Mouse (Mus musculus) midbrain, embryonic 15.5 days (tissue): Measurements from ENCODE around the gene Inpp5b. TPM values are rescaled to one million over a fixed set of nuclear protein-coding genes. Genes with fewer than 3 reads are reported as not detected.

Experiments used
- ATAC-seq: fragments of 200-750 bp; cut with Nextera tagmentation; replicated peaks from 2 replicates; pipeline ENCODE4 v1.8.0; 2017; ENCODE audit warnings: moderate TSS enrichment
- H3K27ac ChIP-seq: fragments of 300-500 bp; sonication (generic); 2 replicates; pipeline ENCODE4 v1.5.1; 2015; ENCODE audit warnings: mild to moderate bottlenecking, inconsistent platforms
- H3K27me3 ChIP-seq: fragments of 300-500 bp; sonication (generic); replicated peaks from 2 replicates; pipeline ENCODE4 v1.6.1; 2015; ENCODE audit warnings: inconsistent platforms
- H3K36me3 ChIP-seq: fragments of 300-500 bp; sonication (generic); replicated peaks from 2 replicates; pipeline ENCODE4 v1.6.1; 2015; ENCODE audit warnings: inconsistent platforms
- H3K4me1 ChIP-seq: fragments of 300-500 bp; sonication (generic); 2 replicates; pipeline ENCODE4 v1.6.1; 2015; ENCODE audit warnings: inconsistent platforms
- H3K4me2 ChIP-seq: fragments of 300-500 bp; sonication (generic); 2 replicates; pipeline ENCODE4 v1.6.1; 2015; ENCODE audit warnings: inconsistent platforms, mild to moderate bottlenecking, moderate library complexity
- H3K4me3 ChIP-seq: fragments of 300-500 bp; sonication (generic); 2 replicates; pipeline ENCODE4 v1.5.1; 2015; ENCODE audit warnings: mild to moderate bottlenecking, inconsistent platforms
- H3K9ac ChIP-seq: fragments of 300-500 bp; sonication (generic); 2 replicates; pipeline ENCODE4 v1.6.1; 2015; ENCODE audit warnings: mild to moderate bottlenecking, inconsistent platforms
- H3K9me3 ChIP-seq: fragments of 300-500 bp; sonication (generic); 2 replicates; pipeline ENCODE4 v1.6.1; 2016; ENCODE audit warnings: inconsistent platforms
- WGBS: fragments of 180-500 bp; shearing (Covaris S2); methylation state at CpG from one replicate; pipeline ENCODE4 v1.1.7; 2015; ENCODE audit warnings: mixed read lengths; 5-methylcytosine and 5-hydroxymethylcytosine counted together
- polyA plus RNA-seq: library from polyadenylated mRNA; unstranded; fragments of >200 nt; fragmentation: Nextera tagmentation; extraction: Ambion mirVana; gene quantifications from 2 replicates; pipeline ENCODE4 v1.2.1, GENCODE M21; 2015

Inpp5b gene
- polyA plus RNA-seq, 1 experiment from 2014 or later, result 29.1 TPM

DNA sequence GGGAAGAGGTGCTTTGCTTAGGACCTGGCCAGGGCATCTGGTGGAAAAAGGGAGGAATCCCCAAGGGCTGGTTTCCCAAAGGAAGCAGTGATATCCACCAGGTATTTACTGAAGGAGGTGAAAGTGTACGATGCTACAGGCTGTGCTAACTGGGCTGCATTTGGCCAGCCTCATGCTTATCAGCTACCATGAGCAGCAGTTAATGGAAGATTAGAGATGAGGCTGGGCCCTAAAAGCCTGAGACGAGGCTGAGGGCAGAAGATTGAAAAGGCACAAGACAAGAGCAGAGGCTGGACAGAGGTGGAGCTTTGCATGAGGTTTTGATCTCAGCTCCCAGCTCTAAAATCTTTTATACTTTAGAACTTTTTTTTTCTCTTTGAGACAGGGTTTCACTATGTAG lies 32.8 kb downstream of the Inpp5b start:
- Histone ChIP-seq H3K4me2 (no peak overlapping the region), H3K4me1 (no peaks in the 10 kb centered on the region), H3K27me3 (no peaks in the 10 kb centered on the region), H3K27ac (no peak overlapping the region), H3K9ac (no peak overlapping the region), H3K36me3 (peaks cover 8% of the 10 kb centered on the region), H3K4me3 (no peak overlapping the region), H3K9me3 (no peaks in the 10 kb centered on the region)
- no peak for ATAC-seq
- 74% methylated on average over 2 of the region's 2 CpGs for WGBS

GRCm38 (mm10) chr4:124781361-124781760 lies 39.7 kb downstream of the Inpp5b start:
- Histone ChIP-seq H3K27me3 (no peaks in the 10 kb centered on the region), H3K9me3 (no peaks in the 10 kb centered on the region), H3K9ac (no peak overlapping the region), H3K4me3 (no peak overlapping the region), H3K4me1 (no peaks in the 10 kb centered on the region), H3K4me2 (no peak overlapping the region), H3K36me3 (peaks cover 44% of the 10 kb centered on the region), H3K27ac (no peak overlapping the region)
- no peak for ATAC-seq
- 84% methylated on average over 7 of the region's 7 CpGs for WGBS

DNA sequence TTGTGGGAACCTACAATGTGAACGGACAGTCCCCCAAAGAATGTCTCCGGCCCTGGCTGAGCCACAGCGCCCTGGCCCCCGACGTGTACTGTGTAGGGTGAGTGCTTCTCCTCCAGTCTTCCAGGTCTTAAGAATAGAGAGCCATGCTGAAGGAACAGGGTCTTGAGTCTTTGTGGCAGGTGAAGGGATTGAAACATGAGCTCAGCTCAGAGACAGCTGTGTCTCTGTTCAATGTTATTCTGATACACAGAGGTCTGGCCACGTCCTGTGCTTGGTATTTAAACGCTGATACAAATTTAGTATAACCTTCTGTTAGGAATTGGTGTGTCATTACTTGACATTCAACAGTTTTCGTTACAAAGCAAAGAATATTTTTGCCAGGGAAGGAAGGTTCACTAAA lies 40.7 kb downstream of the Inpp5b start:
- peaks cover 54% of the 10 kb centered on the region for H3K36me3 ChIP-seq
- no peaks in the 10 kb centered on the region for H3K9me3 ChIP-seq
- no peak for ATAC-seq

DNA sequence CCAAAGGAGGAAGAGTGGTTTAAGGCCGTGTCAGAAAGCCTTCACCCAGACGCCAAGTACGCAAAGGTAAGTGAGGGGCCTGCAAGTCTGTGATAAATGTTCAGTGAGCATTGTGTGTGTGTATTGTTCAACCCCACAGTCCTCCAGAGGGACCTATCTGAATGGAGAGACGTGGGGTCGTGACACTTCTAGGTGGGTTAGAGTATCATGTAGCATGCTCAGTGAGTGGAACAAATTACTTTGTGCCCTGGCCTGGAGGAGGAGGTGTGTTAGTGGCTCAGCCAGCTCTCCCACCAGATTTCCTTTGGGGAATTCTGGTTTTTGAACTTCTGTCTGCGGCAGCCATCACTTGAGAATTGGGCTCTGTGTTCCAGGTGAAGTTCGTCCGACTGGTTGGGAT lies 42.3 kb downstream of the Inpp5b start:
- H3K9me3 ChIP-seq, result no peaks in the 10 kb centered on the region
- H3K36me3 ChIP-seq, result peaks cover 61% of the 10 kb centered on the region
- WGBS, result 93% methylated on average over 8 of the region's 8 CpGs
- no peaks in the 10 kb centered on the region for H3K27me3 ChIP-seq
- no peak for ATAC-seq
- H3K9ac ChIP-seq, result no peak overlapping the region
- no peak overlapping the region for H3K27ac ChIP-seq
- no peak overlapping the region for H3K4me3 ChIP-seq
- H3K4me2 ChIP-seq, result no peak overlapping the region
- H3K4me1 ChIP-seq, result no peaks in the 10 kb centered on the region

More for the DNA sequence above, 40.7 kb downstream of the Inpp5b start:
- Histone ChIP-seq H3K4me3 (no peak overlapping the region), H3K27me3 (no peaks in the 10 kb centered on the region), H3K27ac (no peak overlapping the region), H3K4me1 (no peaks in the 10 kb centered on the region), H3K4me2 (no peak overlapping the region), H3K9ac (no peak overlapping the region)
- WGBS, result 94% methylated on average over 8 of the region's 8 CpGs

DNA sequence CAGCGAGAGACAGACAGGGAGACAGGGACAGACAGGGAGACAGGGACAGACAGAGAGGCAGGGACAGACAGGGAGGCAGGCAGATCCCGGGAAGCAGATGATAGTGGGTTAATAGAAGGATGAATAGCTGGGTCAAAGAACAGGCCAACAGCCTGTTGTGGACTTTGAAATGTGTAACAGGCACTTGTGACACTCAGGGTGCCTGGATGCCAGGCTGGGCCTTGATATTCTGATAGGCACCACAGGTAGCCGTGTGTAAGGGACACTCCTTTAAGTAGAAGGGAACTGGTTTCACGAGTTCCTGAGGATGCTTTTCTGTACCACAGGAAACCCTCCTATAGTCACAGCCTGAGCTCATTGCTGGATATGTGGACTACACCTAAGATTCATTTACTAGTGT lies 48.4 kb downstream of the Inpp5b start:
- no peak overlapping the region for H3K4me3 ChIP-seq
- 79% methylated on average over 4 of the region's 4 CpGs for WGBS
- H3K4me1 ChIP-seq, result no peaks in the 10 kb centered on the region
- H3K9me3 ChIP-seq, result no peaks in the 10 kb centered on the region
- no peak overlapping the region for H3K27ac ChIP-seq
- H3K36me3 ChIP-seq, result peaks cover 63% of the 10 kb centered on the region
- no peaks in the 10 kb centered on the region for H3K27me3 ChIP-seq
- ATAC-seq, result no peak
- H3K4me2 ChIP-seq, result no peak overlapping the region
- H3K9ac ChIP-seq, result no peak overlapping the region

DNA sequence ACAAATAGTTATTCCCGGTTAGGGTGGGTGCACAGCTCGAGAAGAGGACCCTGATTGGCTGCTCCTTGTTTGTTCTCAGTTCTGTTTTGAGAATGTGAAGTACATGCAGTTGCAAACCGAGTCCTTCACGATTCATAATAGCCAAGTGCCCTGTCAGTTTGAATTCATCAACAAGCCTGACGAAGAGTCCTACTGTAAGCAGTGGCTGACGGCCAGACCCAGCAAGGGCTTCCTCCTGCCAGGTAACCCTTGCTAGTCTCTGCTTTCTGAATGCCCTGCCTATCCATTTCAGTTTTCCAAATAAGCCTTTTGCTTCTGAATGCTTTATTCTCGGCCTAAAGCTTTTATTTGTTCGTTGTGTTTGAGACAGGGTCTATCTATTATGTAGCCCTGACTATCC lies 50.5 kb downstream of the Inpp5b start:
- Histone ChIP-seq H3K4me2 (no peak overlapping the region), H3K36me3 (peaks cover 64% of the 10 kb centered on the region), H3K4me3 (no peak overlapping the region), H3K27ac (no peak overlapping the region), H3K9ac (no peak overlapping the region), H3K27me3 (no peaks in the 10 kb centered on the region), H3K9me3 (no peaks in the 10 kb centered on the region), H3K4me1 (no peaks in the 10 kb centered on the region)
- no peak for ATAC-seq
- WGBS, result 93% methylated on average over 8 of the region's 8 CpGs

DNA sequence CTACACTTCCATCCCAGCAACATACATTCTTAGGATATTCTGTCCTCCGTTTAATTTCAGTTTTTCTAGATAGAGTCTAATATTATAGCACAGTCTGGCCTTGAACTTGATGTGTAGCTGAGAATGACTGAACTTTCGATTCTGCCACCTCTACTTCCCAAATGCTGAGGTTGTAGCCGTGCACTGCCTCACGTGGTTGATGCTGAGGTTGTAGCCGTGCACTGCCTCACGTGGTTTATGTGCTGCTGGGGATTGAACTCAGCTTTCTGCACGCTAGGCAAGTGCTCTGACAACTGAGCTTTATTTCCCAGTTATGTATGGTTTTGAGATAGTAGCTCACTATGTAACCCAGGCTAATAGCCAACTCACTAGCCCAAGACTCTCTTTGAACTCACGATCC lies 54.5 kb downstream of the Inpp5b start:
- H3K36me3 ChIP-seq, result peaks cover 49% of the 10 kb centered on the region
- no peak overlapping the region for H3K4me2 ChIP-seq
- no peak overlapping the region for H3K4me3 ChIP-seq
- no peaks in the 10 kb centered on the region for H3K9me3 ChIP-seq
- no peak overlapping the region for H3K9ac ChIP-seq
- 92% methylated on average over 8 of the region's 8 CpGs for WGBS
- ATAC-seq, result no peak
- H3K4me1 ChIP-seq, result no peaks in the 10 kb centered on the region
- no peak overlapping the region for H3K27ac ChIP-seq
- H3K27me3 ChIP-seq, result no peaks in the 10 kb centered on the region

- 89% methylated on average over 2 of the region's 2 CpGs for WGBS
- no peaks in the 10 kb centered on the region for H3K27me3 ChIP-seq
- no peak for ATAC-seq
- H3K36me3 ChIP-seq, result peaks cover 41% of the 10 kb centered on the region
- H3K9ac ChIP-seq, result no peak overlapping the region
- peaks cover 4% of the 10 kb centered on the region for H3K4me1 ChIP-seq
- no peak overlapping the region for H3K27ac ChIP-seq
- no peak overlapping the region for H3K4me2 ChIP-seq
- no peak overlapping the region for H3K4me3 ChIP-seq
- no peaks in the 10 kb centered on the region for H3K9me3 ChIP-seq
Measured at GRCm38 (mm10) chr4:124796913-124797312, 55.3 kb downstream of the Inpp5b start.

DNA sequence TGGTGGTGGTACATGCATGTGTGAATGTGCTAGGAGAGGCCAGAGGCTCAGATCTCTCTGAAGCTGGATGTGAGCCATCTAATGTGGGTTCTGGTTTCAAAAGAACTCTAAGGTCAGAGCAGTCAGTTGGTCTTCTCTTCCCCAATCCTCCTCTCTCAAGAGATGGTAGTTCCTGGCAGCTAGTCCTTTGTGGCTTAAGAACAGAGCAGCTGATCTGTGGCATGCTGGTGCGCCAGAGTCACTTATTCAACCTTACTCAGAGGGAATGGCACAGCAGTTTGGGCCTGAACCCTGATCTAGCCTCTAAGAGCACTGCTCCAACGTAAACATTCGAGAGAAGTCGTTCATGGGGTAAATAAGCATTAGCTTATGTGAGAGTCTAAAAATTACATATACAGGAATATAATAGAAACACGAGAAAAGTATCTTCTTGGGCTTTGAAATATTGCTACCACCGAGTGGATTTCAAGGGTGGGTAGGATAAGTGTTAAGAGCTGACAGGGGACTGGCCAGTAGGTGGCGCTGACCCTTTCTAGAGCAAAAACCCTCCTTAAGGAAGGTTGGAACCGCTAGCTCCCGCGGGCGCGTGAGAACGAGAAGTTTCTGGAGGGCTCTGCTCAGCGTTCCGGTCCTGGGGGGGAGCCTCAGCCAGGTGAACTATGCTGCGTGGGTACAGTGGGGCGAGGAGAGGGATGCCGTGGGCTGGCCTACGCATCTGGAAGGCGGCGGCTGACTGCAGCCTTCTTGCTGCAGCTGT lies 60.1 kb downstream of the Inpp5b start, which contains the start of gene Mtf1:
Mtf1 (plus strand) TSS at position 553 of the 757 bp plus-strand sequence.
- no peaks in the 10 kb centered on the region for H3K9me3 ChIP-seq
- 3% methylated on average over 21 of the region's 21 CpGs for WGBS
- peaks cover 21% of the 10 kb centered on the region for H3K36me3 ChIP-seq
- H3K4me2 ChIP-seq, result peak within 1 kb of the TSS; percentile 90
- H3K9ac ChIP-seq, result peak within 1 kb of the TSS; percentile 95
- peak; percentile 83 for ATAC-seq
- no peaks in the 10 kb centered on the region for H3K27me3 ChIP-seq
- H3K4me1 ChIP-seq, result peaks cover 16% of the 10 kb centered on the region
- peak within 1 kb of the TSS; percentile 96 for H3K27ac ChIP-seq
- peak within 1 kb of the TSS; percentile 98 for H3K4me3 ChIP-seq

DNA sequence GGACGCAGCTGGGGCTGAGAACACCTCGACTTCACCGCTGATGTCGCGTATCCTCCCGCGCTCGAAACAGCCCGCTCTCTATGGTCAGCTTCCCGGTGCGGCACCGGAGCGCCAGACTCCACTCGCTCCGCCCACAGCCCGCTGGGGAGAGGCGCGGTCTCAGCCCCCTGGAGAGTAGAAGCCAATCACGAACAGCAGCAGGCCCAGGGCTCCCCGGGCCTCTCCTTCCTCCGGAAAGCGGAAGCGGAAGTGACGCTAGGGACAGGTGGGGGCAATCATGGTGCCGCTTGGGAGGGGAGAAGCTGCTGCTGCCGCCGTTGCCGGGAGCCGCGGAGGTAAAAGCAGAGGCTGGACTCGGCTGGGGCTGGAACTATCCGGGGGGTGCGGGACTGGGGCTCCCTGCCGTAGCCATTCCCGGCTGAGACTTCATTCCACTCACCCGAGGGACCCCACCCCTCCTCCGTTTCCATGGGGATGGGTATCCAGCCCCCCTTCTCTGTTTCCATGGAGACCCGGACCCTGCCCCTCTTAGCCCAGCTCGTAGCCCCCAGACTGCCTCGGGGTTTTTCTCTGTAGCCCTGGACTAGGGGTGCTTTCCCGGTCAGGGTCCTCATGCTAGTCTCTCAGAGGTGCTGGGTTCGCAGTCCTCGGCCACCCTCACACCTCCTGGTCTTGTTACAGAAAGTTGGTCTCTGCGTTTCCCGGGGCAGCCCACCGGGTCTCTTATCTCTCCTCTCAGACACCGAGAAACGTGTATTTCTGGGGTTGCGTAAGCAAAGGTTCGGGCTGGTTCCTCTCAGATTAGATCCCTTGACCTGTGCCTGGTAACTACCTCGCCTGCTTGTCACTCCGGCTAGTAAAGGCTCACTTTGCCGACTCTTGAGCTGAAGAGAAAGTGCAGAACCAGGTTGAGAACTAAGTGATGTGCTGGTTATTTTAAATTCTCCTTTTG lies 60.9 kb downstream of the Inpp5b start:
- H3K9ac ChIP-seq, result peak overlapping the region; percentile 95
- H3K4me1 ChIP-seq, result peaks cover 18% of the 10 kb centered on the region
- H3K4me3 ChIP-seq, result peak overlapping the region; percentile 98
- peaks cover 21% of the 10 kb centered on the region for H3K36me3 ChIP-seq
- 2% methylated on average over 53 of the region's 53 CpGs for whole genome bisulfite sequencing
- H3K27ac ChIP-seq, result peak overlapping the region; percentile 96
- H3K4me2 ChIP-seq, result peak overlapping the region; percentile 90
- H3K27me3 ChIP-seq, result no peaks in the 10 kb centered on the region
- peak; percentile 99 for ATAC-seq
- no peaks in the 10 kb centered on the region for H3K9me3 ChIP-seq

DNA sequence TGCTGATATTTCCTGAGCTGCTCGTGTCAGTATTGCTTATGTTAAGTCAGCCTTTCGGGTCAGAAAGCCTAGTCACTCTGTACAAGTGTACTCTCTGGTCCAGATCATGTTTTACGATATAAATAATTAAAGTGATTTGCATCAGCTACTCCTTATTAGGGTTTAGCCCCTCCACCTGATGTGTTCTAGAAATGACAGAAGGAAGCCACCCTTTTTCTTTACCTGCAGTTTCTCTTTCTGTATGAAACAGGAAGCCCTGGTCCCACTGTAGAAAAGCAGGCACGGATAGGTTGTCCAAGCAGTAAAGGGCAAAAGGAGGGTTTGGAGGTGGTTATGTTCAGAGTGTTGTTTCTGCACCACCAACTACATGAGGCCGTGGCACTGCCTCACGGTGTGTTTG lies 61.8 kb downstream of the Inpp5b start:
- H3K9ac ChIP-seq, result no peak overlapping the region
- peaks cover 19% of the 10 kb centered on the region for H3K36me3 ChIP-seq
- H3K9me3 ChIP-seq, result no peaks in the 10 kb centered on the region
- 81% methylated on average over 6 of the region's 6 CpGs for WGBS
- ATAC-seq, result no peak
- peak overlapping the region; percentile 90 for H3K4me2 ChIP-seq
- H3K27me3 ChIP-seq, result no peaks in the 10 kb centered on the region
- H3K27ac ChIP-seq, result no peak overlapping the region
- peak overlapping the region; percentile 98 for H3K4me3 ChIP-seq
- H3K4me1 ChIP-seq, result peaks cover 26% of the 10 kb centered on the region

GRCm38 (mm10) chr4:124808511-124808910 lies 66.9 kb downstream of the Inpp5b start:
- Histone ChIP-seq H3K9me3 (no peaks in the 10 kb centered on the region), H3K4me1 (peaks cover 27% of the 10 kb centered on the region), H3K27ac (no peak overlapping the region), H3K4me3 (no peak overlapping the region), H3K36me3 (peaks cover 13% of the 10 kb centered on the region; the same call in 1 of the 2 replicates), H3K9ac (no peak overlapping the region), H3K27me3 (no peaks in the 10 kb centered on the region), H3K4me2 (no peak overlapping the region)
- WGBS, result 89% methylated on average over 5 of the region's 5 CpGs
- ATAC-seq, result no peak
